Comparison of ENCODE assay signal across 10 mouse cellular contexts in the genomic region with DNA sequence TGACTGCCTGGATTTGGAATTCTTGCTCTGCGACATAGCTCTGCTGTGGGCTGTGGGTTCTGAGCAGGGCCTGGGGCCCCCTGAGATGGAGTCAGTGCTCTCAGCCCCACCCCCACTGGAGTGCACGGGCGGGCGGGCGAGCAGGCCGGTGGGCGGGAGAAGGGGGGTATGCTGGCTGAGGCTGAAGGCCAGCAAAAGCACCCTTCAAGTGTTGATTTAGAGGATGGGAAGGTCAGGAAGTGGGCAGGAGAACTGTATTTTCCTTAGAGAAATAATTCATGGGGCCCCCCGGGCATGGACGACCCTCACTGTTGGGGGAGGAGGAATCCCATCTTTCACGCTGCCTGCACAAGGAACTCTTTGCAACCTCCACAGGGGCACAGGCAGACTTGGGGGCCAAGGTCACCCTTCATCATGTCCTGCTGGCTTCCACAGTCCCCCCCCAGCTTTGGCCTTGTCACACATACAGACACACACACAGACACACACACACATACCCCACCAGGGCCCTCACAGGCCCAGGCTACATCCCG. TPM values are rescaled to one million over a fixed set of nuclear protein-coding genes. Genes with fewer than 3 reads are reported as not detected.
DNase-seq lines count a peak whose midpoint lies in the region; ATAC-seq and TF ChIP-seq lines count a peak whose summit lies in the region.
"Had no signal": no experiment of that assay in that cellular context is flagged by ENCODE, and none has a peak within 500 bp of the region (broad histone marks: within the 10 kb centered on the region; RNA-seq: fewer than 3 reads in every experiment).

No protein-coding gene starts in this region.

- no peaks in the 10 kb centered on the region for H3K27me3 ChIP-seq in forebrain, embryonic 11.5 days (ENCODE audit: control insufficient read depth, insufficient read depth, low read length)
- H3K27me3 ChIP-seq in forebrain, embryonic 15.5 days, result no peaks in the 10 kb centered on the region
- no peaks in the 10 kb centered on the region for H3K27me3 ChIP-seq in liver, postnatal 0 days (ENCODE audit: insufficient read depth, low read length)
- H3K27me3 ChIP-seq in limb, embryonic 13.5 days, result no peaks in the 10 kb centered on the region
- no peaks in the 10 kb centered on the region for H3K27me3 ChIP-seq in stomach, embryonic 14.5 days (ENCODE audit: control insufficient read depth, insufficient read depth, low read length)

- H3K9me3 ChIP-seq in forebrain, embryonic 11.5 days (ENCODE audit: control insufficient read depth, low read length), result no peaks in the 10 kb centered on the region
- no peaks in the 10 kb centered on the region for H3K9me3 ChIP-seq in forebrain, embryonic 15.5 days
- no peaks in the 10 kb centered on the region for H3K9me3 ChIP-seq in liver, postnatal 0 days (ENCODE audit: low read length)
- no peaks in the 10 kb centered on the region for H3K9me3 ChIP-seq in limb, embryonic 13.5 days
- no peaks in the 10 kb centered on the region for H3K9me3 ChIP-seq in stomach, embryonic 14.5 days (ENCODE audit: control insufficient read depth, low read depth, low read length)

- H3K36me3 ChIP-seq in forebrain, embryonic 11.5 days (ENCODE audit: control insufficient read depth, insufficient read depth, low read length), result no peaks in the 10 kb centered on the region
- H3K36me3 ChIP-seq in forebrain, embryonic 15.5 days, result peaks cover 5% of the 10 kb centered on the region; the same call in 1 of the 2 replicates
- H3K36me3 ChIP-seq in liver, postnatal 0 days (replicated peaks; ENCODE audit: insufficient read depth, low read length), result peaks cover 4% of the 10 kb centered on the region
- 0 out of 2 replicates have a peak, but pooled peaks cover 6% of the 10 kb centered on the region for H3K36me3 ChIP-seq in limb, embryonic 13.5 days
- H3K36me3 ChIP-seq in stomach, embryonic 14.5 days (ENCODE audit: control insufficient read depth, insufficient read depth, low read length), result no peaks in the 10 kb centered on the region

- peaks cover 17% of the 10 kb centered on the region for H3K4me1 ChIP-seq in forebrain, embryonic 11.5 days (replicated peaks; ENCODE audit: control insufficient read depth, insufficient read depth, low read length)
- peaks cover 14% of the 10 kb centered on the region for H3K4me1 ChIP-seq in forebrain, embryonic 15.5 days
- H3K4me1 ChIP-seq in liver, postnatal 0 days (ENCODE audit: insufficient read depth), result peaks cover 7% of the 10 kb centered on the region; the same call in 1 of the 2 replicates
- H3K4me1 ChIP-seq in limb, embryonic 13.5 days, result peaks cover 99% of the 10 kb centered on the region
- H3K4me1 ChIP-seq in stomach, embryonic 14.5 days (ENCODE audit: control insufficient read depth, insufficient read depth, low read length), result peaks cover 44% of the 10 kb centered on the region

- H3K9ac ChIP-seq in forebrain, embryonic 11.5 days (ENCODE audit: low read length), result peak overlapping the region; percentile 32
- H3K9ac ChIP-seq in forebrain, embryonic 15.5 days (replicated peaks), result no peak overlapping the region
- no peak overlapping the region for H3K9ac ChIP-seq in liver, postnatal 0 days (replicated peaks)
- peak overlapping the region; percentile 58 for H3K9ac ChIP-seq in limb, embryonic 13.5 days
- H3K9ac ChIP-seq in stomach, embryonic 14.5 days (replicated peaks; ENCODE audit: low read depth, low read length), result peak overlapping the region; percentile 10; the same call in 1 of the 2 replicates

- no peak overlapping the region for H3K4me3 ChIP-seq in forebrain, embryonic 11.5 days (ENCODE audit: low read depth, low read length)
- no peak overlapping the region for H3K4me3 ChIP-seq in forebrain, embryonic 15.5 days
- H3K4me3 ChIP-seq in liver, postnatal 0 days (ENCODE audit: low read depth, low read length), result no peak overlapping the region
- H3K4me3 ChIP-seq in limb, embryonic 13.5 days, result no peak overlapping the region
- no peak overlapping the region for H3K4me3 ChIP-seq in stomach, embryonic 14.5 days (ENCODE audit: low read depth, low read length)
- H3K4me3 ChIP-seq in layer of hippocampus, adult 2 months, result no peak overlapping the region

- no peak for ATAC-seq in forebrain, embryonic 11.5 days (replicated peaks; ENCODE audit: low FRiP score)
- ATAC-seq in forebrain, embryonic 15.5 days (replicated peaks), result no peak
- no peak for ATAC-seq in liver, postnatal 0 days
- no peak for ATAC-seq in limb, embryonic 13.5 days (ENCODE audit: low FRiP score, low read depth)
- ATAC-seq in stomach, embryonic 14.5 days (ENCODE audit: insufficient number of reproducible peaks, insufficient read depth, low FRiP score, low read depth), result peak; percentile 35; the same call in 1 of the 2 replicates

- no peak for TF ChIP-seq EP300 in liver, postnatal 0 days (IDR thresholded peaks at IDR 0.05; ENCODE audit: low read depth)

- 0 out of 2 replicates have a peak overlapping the region, but pooled peaks have one; percentile 15 for H3K4me2 ChIP-seq in forebrain, embryonic 11.5 days (ENCODE audit: low read depth, low read length, severe bottlenecking)
- no peak overlapping the region for H3K4me2 ChIP-seq in forebrain, embryonic 15.5 days (replicated peaks)
- no peak overlapping the region for H3K4me2 ChIP-seq in liver, postnatal 0 days (ENCODE audit: low read depth, low read length)
- H3K4me2 ChIP-seq in limb, embryonic 13.5 days (replicated peaks), result peak overlapping the region; percentile 21
- H3K4me2 ChIP-seq in stomach, embryonic 14.5 days (replicated peaks; ENCODE audit: low read depth, low read length), result 0 out of 2 replicates have a peak overlapping the region, but pooled peaks have one; percentile 11

- TF ChIP-seq CTCF in liver, postnatal 0 days (IDR thresholded peaks at IDR 0.05; ENCODE audit: low read depth), result no peak
- no peak for TF ChIP-seq CTCF in layer of hippocampus, adult 2 months (conservative IDR thresholded peaks at IDR 0.05)

- WGBS in forebrain, embryonic 11.5 days, result 43% methylated on average over 11 of the region's 11 CpGs
- WGBS in forebrain, embryonic 15.5 days, result 29% methylated on average over 11 of the region's 11 CpGs
- 56% methylated on average over 11 of the region's 11 CpGs for WGBS in liver, postnatal 0 days (ENCODE audit: insufficient replicate concordance)
- 10% methylated on average over 11 of the region's 11 CpGs for WGBS in limb, embryonic 13.5 days
- WGBS in stomach, embryonic 14.5 days, result 14% methylated on average over 11 of the region's 11 CpGs

- DNase-seq in forebrain, embryonic 11.5 days (ENCODE audit: low spot score), result no peak
- DNase-seq in liver, result peak; percentile 54
- no peak for DNase-seq in liver, postnatal 0 days
- no peak for DNase-seq in layer of hippocampus, adult 2 months (ENCODE audit: low spot score in 2 of 2)
- DNase-seq in gastrocnemius, adult 8-10 months (ENCODE audit: low spot score in 2 of 2), result no peak
- DNase-seq: cerebellum, adult 9-11 months; gastrocnemius, postnatal 36 days had no signal

- no peak overlapping the region for H3K27ac ChIP-seq in forebrain, embryonic 11.5 days (ENCODE audit: low read depth, low read length)
- no peak overlapping the region for H3K27ac ChIP-seq in forebrain, embryonic 15.5 days (replicated peaks)
- H3K27ac ChIP-seq in liver, postnatal 0 days (ENCODE audit: low read depth), result no peak overlapping the region
- peak overlapping the region; percentile 81 for H3K27ac ChIP-seq in limb, embryonic 13.5 days
- H3K27ac ChIP-seq in stomach, embryonic 14.5 days (ENCODE audit: low read length), result peak overlapping the region; percentile 79
- no peak overlapping the region for H3K27ac ChIP-seq in layer of hippocampus, adult 2 months

RNA-seq across cellular contexts. Expression of a gene that starts 10.4 kb away (rescaled TPM):
- 18.3 and 18.7 TPM in 2 replicates for polyA plus RNA-seq in forebrain, embryonic 11.5 days (2014; fragmentation: Nextera tagmentation; extraction: Ambion mirVana)
- 20.1 and 22.4 TPM in 2 replicates for polyA plus RNA-seq in forebrain, embryonic 15.5 days (2015; fragmentation: Nextera tagmentation; extraction: Ambion mirVana)
- 18.7 and 19.3 TPM in 2 replicates for polyA plus RNA-seq in liver, postnatal 0 days (2015; fragmentation: Nextera tagmentation; extraction: Ambion mirVana)
- 27.3 and 35.1 TPM in 2 replicates for polyA plus RNA-seq in limb, embryonic 13.5 days (2015; fragmentation: Nextera tagmentation; extraction: Ambion mirVana)
- 32.6 and 35.6 TPM in 2 replicates for polyA plus RNA-seq in stomach, embryonic 14.5 days (2014; fragmentation: Nextera tagmentation; extraction: Ambion mirVana)
- total RNA-seq in layer of hippocampus, adult 2 months (2021), result 1 to 10 TPM; 7.9 to 8.8 TPM
- total RNA-seq in gastrocnemius, adult 8-10 months (2022), result 1 to 10 TPM; 1.0 to 5.1 (median 3.1) TPM

RNA-seq across cellular contexts. Expression of a gene that starts 44.2 kb away (rescaled TPM):
- 1.00 and 1.0 TPM in 2 replicates for polyA plus RNA-seq in forebrain, embryonic 11.5 days (2014; fragmentation: Nextera tagmentation; extraction: Ambion mirVana)
- polyA plus RNA-seq in forebrain, embryonic 15.5 days (2015; fragmentation: Nextera tagmentation; extraction: Ambion mirVana), result 0.98 TPM in 1 of 2 replicates, not detected in the other
- 3.6 and 72.5 TPM in 2 replicates for polyA plus RNA-seq in liver, postnatal 0 days (2015; fragmentation: Nextera tagmentation; extraction: Ambion mirVana)
- 60.9 and 62.3 TPM in 2 replicates for polyA plus RNA-seq in limb, embryonic 13.5 days (2015; fragmentation: Nextera tagmentation; extraction: Ambion mirVana)
- polyA plus RNA-seq in stomach, embryonic 14.5 days (2014; fragmentation: Nextera tagmentation; extraction: Ambion mirVana), result 2.2 and 2.6 TPM in 2 replicates
- total RNA-seq in layer of hippocampus, adult 2 months (2021), result not detected
- total RNA-seq in gastrocnemius, adult 8-10 months (2022), result over 10,000 TPM; 31,851 to 38,724 (median 35,835) TPM

Comparison
In these comparisons a context has a peak if more than half of its experiments do, and no peak if none do; other contexts are left out.
1. H3K4me2 ChIP-seq: peak in forebrain, embryonic 11.5 days (single experiment), limb, embryonic 13.5 days (single experiment) and stomach, embryonic 14.5 days (single experiment); none in forebrain, embryonic 15.5 days (single experiment) and liver, postnatal 0 days (single experiment).
2. H3K9ac ChIP-seq: peak in forebrain, embryonic 11.5 days (single experiment), limb, embryonic 13.5 days (single experiment) and stomach, embryonic 14.5 days (single experiment); none in forebrain, embryonic 15.5 days (single experiment) and liver, postnatal 0 days (single experiment).
3. H3K27ac ChIP-seq: peak in limb, embryonic 13.5 days (single experiment) and stomach, embryonic 14.5 days (single experiment); none in forebrain, embryonic 11.5 days (single experiment), forebrain, embryonic 15.5 days (single experiment), liver, postnatal 0 days (single experiment) and layer of hippocampus, adult 2 months (single experiment).